Mouse (Mus musculus) lung, postnatal 0 days (tissue): ENCODE data around the gene Zfp456. TPM values are rescaled to one million over a fixed set of nuclear protein-coding genes. Genes with fewer than 3 reads are reported as not detected.
"Not testable (repeated sequence)": the region's sequence is repeated elsewhere in the genome, so short reads cannot be mapped to it uniquely, and the experiment has no call there.

Experiments used
- ATAC-seq: fragments of 200-750 bp; cut with Nextera tagmentation; 2 replicates; pipeline ENCODE4 v1.8.0; 2017; ENCODE audit warnings: moderate library complexity
- DNase-seq: peaks from one replicate; pipeline ENCODE4 v3.0.0-alpha.2; 2016; ENCODE audit warnings: low spot score
- H3K27ac ChIP-seq: fragments of 300-500 bp; sonication (generic); 2 replicates; pipeline ENCODE4 v1.5.1; 2014; ENCODE audit warnings: antibody characterized with exemption, mild to moderate bottlenecking, low read length, mixed read lengths
- H3K27me3 ChIP-seq: fragments of 300-500 bp; sonication (generic); replicated peaks from 2 replicates; pipeline ENCODE4 v1.6.1; 2014; ENCODE audit warnings: low read length, mixed read lengths; ENCODE audit not compliant: insufficient read depth
- H3K36me3 ChIP-seq: fragments of 300-500 bp; sonication (generic); 2 replicates; pipeline ENCODE4 v1.6.1; 2014; ENCODE audit warnings: low read length, mixed read lengths; ENCODE audit not compliant: insufficient read depth
- H3K4me1 ChIP-seq: fragments of 300-500 bp; sonication (generic); 2 replicates; pipeline ENCODE4 v1.6.1; 2014; ENCODE audit warnings: antibody characterized with exemption, low read depth, low read length, mixed read lengths; ENCODE audit not compliant: insufficient read depth
- H3K4me2 ChIP-seq: fragments of 300-500 bp; sonication (generic); replicated peaks from 2 replicates; pipeline ENCODE4 v1.6.1; 2014; ENCODE audit warnings: low read depth, mild to moderate bottlenecking, low read length, moderate library complexity, mixed read lengths
- H3K4me3 ChIP-seq: fragments of 300-500 bp; sonication (generic); 2 replicates; pipeline ENCODE4 v1.5.1; 2014; ENCODE audit warnings: low read depth, low read length
- H3K9ac ChIP-seq: fragments of 300-500 bp; sonication (generic); replicated peaks from 2 replicates; pipeline ENCODE4 v1.6.1; 2014; ENCODE audit warnings: low read depth, mild to moderate bottlenecking
- H3K9me3 ChIP-seq: fragments of 300-500 bp; sonication (generic); 2 replicates; pipeline ENCODE4 v1.6.1; 2016; ENCODE audit warnings: low read length, mixed read lengths
- CTCF ChIP-seq: IDR thresholded peaks from 2 replicates; pipeline ENCODE4 v1.5.1; 2016; ENCODE audit warnings: antibody characterized with exemption, mild to moderate bottlenecking
- EP300 ChIP-seq: IDR thresholded peaks from 2 replicates; pipeline ENCODE4 v1.6.1; 2016; ENCODE audit warnings: antibody characterized with exemption, mild to moderate bottlenecking, control low read depth
- WGBS: fragments of 180-500 bp; shearing (Covaris S2); extraction: QIAGEN DNeasy Blood & Tissue Kit; methylation state at CpG from one replicate; pipeline ENCODE4 v1.1.7; 2014; 5-methylcytosine and 5-hydroxymethylcytosine counted together
- polyA plus RNA-seq: library from polyadenylated mRNA; unstranded; fragments of >200 nt; fragmentation: Nextera tagmentation; extraction: Ambion mirVana; gene quantifications from 2 replicates; pipeline ENCODE4 v1.2.1, GENCODE M21; 2015

Gene Zfp456
- polyA plus RNA-seq, 1 experiment from 2014 or later: 1.5 TPM

DNA sequence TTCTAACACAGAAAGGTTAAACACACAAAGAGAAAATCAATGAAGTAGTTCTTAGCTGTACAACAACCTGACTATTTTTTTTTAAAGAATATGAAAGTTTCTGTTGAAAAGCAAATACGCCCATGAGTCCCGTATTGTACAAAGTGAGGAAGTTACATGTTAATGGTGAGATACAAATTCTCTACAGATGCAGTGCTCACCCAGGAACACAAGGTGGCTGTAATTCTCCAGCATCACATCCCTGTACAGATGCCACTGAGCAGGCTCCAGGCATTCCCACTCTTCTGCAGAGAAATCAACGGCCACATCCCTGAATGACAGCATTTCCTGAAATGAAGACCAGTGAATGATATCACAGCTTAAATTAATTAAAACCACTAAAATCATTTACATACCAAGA, 38.0 kb upstream of the Zfp456 start:
- not testable (repeated sequence) for H3K4me1 ChIP-seq, H3K27me3 ChIP-seq, H3K36me3 ChIP-seq, H3K27ac ChIP-seq, H3K9ac ChIP-seq, DNase-seq, H3K9me3 ChIP-seq, H3K4me3 ChIP-seq, ATAC-seq, H3K4me2 ChIP-seq
- TF ChIP-seq CTCF: peak; percentile 36; the same call in 1 of the 2 replicates
- WGBS: 57% methylated on average over 3 of the region's 3 CpGs

DNA sequence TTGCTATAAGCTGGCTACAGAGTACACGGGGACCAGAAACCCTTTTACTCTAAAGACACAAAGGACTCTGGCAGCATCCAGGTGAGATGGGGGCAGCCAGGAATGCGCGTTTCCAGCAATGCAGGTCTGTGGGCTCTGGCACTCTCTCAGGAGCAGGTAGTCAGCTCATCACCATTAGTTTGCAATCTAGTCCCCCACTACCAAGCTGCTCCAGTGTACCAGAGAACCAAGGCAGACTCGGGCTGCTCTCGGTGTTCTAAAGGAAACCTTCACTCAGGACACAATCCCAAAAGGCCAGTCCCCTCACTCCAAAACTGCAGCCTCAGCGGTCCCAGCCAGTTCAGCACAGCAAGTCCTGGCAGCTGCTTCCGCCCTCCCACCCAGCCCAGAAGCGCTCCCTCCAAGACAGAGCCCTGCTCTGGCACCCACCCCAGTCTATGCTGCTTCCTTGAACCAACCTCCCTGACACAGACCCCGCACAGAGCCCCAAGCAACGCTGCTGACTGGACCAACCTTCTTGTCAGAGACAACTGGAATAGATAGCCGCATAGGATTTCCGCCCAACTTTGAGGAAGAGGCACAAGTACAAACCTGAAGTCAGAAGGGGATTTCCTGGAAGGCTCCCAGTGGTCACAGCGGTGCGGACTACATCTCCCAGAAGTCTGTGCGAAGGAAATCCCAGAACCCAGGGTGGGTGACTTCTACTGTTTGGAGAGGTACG, 23.7 kb upstream of the Zfp456 start, which contains the start of gene Zfp429:
Zfp429 (minus strand) TSS at position 637 of the 721 bp plus-strand sequence.
- H3K9me3 ChIP-seq, H3K36me3 ChIP-seq, H3K27me3 ChIP-seq, H3K4me1 ChIP-seq: not testable (repeated sequence)
- Histone ChIP-seq H3K4me3 (peak within 1 kb of the TSS; percentile 51), H3K9ac (peak within 1 kb of the TSS; percentile 38; the same call in 1 of the 2 replicates), H3K27ac (peak within 1 kb of the TSS; percentile 57; the same call in 1 of the 2 replicates), H3K4me2 (peak within 1 kb of the TSS; percentile 57)
- peak; percentile 82 for DNase-seq
- ATAC-seq: peak; percentile 96
- 2% methylated on average over 14 of the region's 16 CpGs for WGBS

- not testable (repeated sequence) for DNase-seq, H3K4me1 ChIP-seq, H3K4me2 ChIP-seq, H3K36me3 ChIP-seq, H3K9ac ChIP-seq, H3K27ac ChIP-seq, H3K9me3 ChIP-seq, H3K4me3 ChIP-seq, H3K27me3 ChIP-seq, ATAC-seq
- 76% methylated on average over 3 of the region's 3 CpGs for WGBS
- peak; percentile 20; the same call in 1 of the 2 replicates for TF ChIP-seq CTCF
Measured at GRCm38 (mm10) chr13:67376255-67376654, 645 bp upstream of the Zfp456 start.

GRCm38 (mm10) chr13:67360131-67360744, 15.4 kb downstream of the Zfp456 start, which contains the start of the genes Gm28044 and Zfp953:
TSS of gene Gm28044 (minus strand) at chr13:67360536.
TSS of gene Zfp953 (minus strand) at chr13:67360605.
- ATAC-seq: peak; percentile 97
- peak; percentile 94 for DNase-seq
- Histone ChIP-seq H3K4me1 (no peaks in the 10 kb centered on the region), H3K27ac (peak within 1 kb of the TSS; percentile 77), H3K4me2 (peak within 1 kb of the TSS; percentile 69), H3K9ac (peak within 1 kb of the TSS; percentile 82), H3K27me3 (no peaks in the 10 kb centered on the region), H3K9me3 (no peaks in the 10 kb centered on the region), H3K4me3 (peak within 1 kb of the TSS; percentile 79), H3K36me3 (no peaks in the 10 kb centered on the region)
- TF ChIP-seq CTCF (peak; percentile 46), EP300 (no peak)
- WGBS: 0% methylated on average over 15 of the region's 15 CpGs

GRCm38 (mm10) chr13:67351854-67352253, 23.8 kb downstream of the Zfp456 start:
- H3K4me3 ChIP-seq: no peak overlapping the region
- no peak overlapping the region for H3K27ac ChIP-seq
- no peak for TF ChIP-seq EP300
- no peak for TF ChIP-seq CTCF
- H3K4me1 ChIP-seq: no peaks in the 10 kb centered on the region
- ATAC-seq: no peak
- no peaks in the 10 kb centered on the region for H3K9me3 ChIP-seq
- no peaks in the 10 kb centered on the region for H3K36me3 ChIP-seq
- no peak for DNase-seq
- no peaks in the 10 kb centered on the region for H3K27me3 ChIP-seq
- no peak overlapping the region for H3K4me2 ChIP-seq
- H3K9ac ChIP-seq: no peak overlapping the region

DNA sequence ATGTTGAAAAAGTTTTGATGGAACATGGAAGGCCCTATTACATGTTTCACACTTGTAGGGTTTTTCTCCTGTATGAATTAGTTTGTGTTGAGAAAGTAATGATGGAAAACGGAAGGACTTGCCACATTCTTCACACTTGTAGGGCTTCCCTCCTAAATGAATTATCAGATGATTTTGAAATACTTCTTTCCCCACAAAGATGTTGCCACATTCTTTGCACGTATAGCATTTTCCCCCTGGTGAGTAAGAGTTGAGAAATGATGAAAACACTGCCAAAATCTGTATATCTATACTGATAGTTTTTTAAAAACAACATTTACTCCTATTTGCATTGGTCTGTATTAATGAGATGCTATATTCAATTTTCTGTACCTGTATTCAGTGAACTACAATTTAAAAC, 32.2 kb downstream of the Zfp456 start:
- no peak for ATAC-seq
- no peak overlapping the region for H3K4me2 ChIP-seq
- H3K4me3 ChIP-seq: no peak overlapping the region
- no peak for DNase-seq
- H3K9ac ChIP-seq: no peak overlapping the region
- no peak overlapping the region for H3K27ac ChIP-seq
- H3K9me3 ChIP-seq: no peaks in the 10 kb centered on the region
- no peaks in the 10 kb centered on the region for H3K36me3 ChIP-seq
- no peak for TF ChIP-seq CTCF
- TF ChIP-seq EP300: no peak
- 78% methylated on average over 2 of the region's 2 CpGs for WGBS
- no peaks in the 10 kb centered on the region for H3K27me3 ChIP-seq
- H3K4me1 ChIP-seq: no peaks in the 10 kb centered on the region
